Mouse (Mus musculus) CD8-positive naive resting alpha-beta T cell, adult 2 months (primary cell): ENCODE measurements around the gene Ubxn4.
A peak's percentile ranks its signal among the peaks of the same experiment; 100 is the strongest.
"Not testable (repeated sequence)": the region's sequence is repeated elsewhere in the genome, so short reads cannot be mapped to it uniquely, and the experiment has no call there.

Experiments used
- DNase-seq, 2 experiments: peaks; one replicate each; pipeline ENCODE4 v3.0.0; 2022; ENCODE audit warnings: low read depth in 2 of 2, low spot score in 2 of 2

The Ubxn4 gene

DNA sequence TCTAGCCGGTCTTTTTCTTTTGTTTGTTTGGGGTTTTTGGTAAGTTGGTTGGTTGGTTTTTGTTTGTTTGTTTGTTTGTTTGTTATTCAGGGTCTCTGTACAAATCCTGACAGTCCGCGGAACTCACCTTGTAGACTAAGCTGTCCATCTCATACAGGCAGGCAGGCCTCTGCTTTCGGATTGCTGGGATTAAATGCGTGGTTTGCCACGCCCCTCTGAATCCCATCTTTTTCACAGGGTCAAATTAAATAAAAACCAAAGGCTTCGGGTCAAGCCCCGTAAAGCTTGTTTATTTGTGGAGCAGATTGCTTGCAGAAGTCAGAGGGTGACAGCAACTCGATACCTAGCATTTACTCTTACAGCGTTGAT, at the start of gene Ubxn4:
Ubxn4 (plus strand) TSS at position 338 of the 369 bp plus-strand sequence.
- DNase-seq: no peak

DNA sequence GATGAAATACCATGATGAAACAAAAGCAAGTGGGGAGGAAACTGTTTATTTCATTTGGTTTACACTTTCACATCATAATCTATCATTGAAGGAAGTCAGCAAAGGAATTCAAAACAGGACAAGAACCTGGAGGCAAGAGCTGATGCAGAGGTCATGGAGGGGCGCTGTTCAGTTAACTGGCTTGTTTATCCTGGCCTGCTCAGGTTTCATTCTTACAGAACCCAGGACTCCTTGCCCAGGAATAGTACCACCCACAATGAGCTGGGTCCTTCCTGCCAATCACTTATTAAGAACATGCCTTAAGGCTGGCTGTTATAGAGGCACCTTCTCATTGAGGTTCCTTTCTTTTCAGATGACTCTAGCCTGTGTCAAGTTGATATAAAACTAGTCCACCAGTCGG, 49.8 kb upstream of the Ubxn4 start:
- DNase-seq: no peak

DNA sequence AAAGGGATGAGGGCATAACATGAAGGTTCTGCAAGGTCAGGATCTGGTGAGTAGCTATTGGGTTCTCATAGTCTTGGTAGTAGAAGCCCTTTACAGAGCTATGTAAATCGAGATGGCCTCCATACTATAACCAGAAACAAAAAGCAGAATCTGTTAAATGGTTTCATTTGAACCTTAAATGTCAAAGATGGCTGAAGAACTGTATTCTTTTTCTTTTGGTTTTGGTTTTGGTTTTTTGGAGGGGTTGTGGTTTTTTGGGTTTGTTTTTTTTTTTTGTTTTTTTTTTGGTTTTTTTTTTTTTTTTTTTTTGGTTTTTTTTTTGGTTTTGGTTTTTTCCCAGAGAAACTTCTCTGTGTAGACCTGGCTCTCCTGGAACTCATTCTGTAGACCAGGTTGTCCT, 46.4 kb upstream of the Ubxn4 start:
- DNase-seq: no peak

DNA sequence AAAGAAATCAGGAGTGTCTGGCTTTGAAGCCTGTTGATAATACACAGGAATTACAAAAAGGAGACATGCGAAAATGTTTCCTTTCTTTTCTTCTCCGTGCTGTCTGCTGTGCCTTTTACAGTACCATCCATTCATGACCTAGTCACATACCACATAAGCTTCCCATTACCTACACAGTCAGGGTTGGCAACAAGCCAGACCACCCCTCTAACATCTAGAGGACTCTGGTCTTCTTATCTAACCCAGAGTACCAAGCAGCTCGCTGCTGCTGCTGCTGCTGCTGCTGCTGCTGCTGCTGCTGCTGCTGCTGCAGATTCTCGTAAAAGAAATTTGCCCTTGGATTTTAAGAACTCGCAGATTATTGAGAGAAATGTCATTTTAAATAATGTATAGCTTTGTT, 30.5 kb upstream of the Ubxn4 start:
- DNase-seq: no peak

DNA sequence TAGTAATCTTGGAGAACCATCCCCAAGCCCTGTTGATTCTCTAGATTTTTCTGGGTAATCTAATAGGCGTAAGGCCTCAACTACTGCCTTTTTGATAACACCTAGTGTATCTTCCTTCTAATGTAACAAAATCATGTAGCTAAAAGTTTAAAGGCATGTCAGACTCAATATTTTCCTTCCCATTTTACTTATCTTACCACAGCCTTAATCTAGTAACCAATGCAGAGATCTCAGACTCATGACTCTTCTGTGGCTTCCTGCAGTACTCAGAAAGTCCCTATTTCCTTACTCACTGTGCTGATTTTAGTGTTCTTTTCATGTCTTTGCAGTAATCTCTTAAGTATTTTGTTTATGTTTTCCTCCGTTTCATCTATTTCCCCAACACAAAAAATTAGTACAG, 21.9 kb upstream of the Ubxn4 start:
- no peak for DNase-seq

DNA sequence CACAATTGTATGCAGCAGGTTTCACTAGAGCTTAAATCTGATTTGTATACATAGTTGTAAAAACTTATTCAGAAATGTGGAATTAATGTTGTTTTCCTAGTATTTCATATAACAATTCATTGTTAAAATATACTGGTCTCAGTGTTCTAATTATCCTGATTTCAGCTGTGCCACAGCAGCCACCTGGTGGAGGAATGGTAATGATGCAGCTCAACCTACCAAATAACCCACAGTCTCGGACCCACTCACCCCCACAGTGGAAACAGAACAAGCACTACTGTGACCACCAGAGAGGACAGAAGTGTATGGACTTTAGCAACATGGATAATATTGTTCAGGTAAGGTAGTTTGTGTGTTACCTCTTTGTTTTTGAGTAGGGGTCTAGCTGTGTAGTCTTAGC, 20.5 kb upstream of the Ubxn4 start:
- DNase-seq: no peak

DNA sequence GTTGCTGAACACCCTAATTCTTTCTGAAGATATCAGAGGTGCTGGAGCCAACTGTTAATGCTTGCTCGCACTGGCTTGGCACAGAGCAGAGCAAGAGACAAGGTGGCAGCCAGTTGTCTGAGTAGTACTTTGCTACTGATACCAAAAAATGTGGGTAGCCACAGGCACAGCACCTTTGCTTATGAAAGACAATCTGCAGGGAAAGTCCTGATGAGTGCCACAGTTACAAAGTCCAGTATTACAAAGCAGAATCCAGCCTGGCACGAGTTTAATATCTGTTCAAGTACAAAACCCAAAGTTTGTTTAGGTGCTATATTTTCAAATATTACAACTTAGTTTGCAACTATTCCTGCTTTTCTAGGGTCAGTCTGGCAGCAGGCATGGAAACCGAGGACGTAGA, 8.6 kb upstream of the Ubxn4 start:
- no peak for DNase-seq

DNA sequence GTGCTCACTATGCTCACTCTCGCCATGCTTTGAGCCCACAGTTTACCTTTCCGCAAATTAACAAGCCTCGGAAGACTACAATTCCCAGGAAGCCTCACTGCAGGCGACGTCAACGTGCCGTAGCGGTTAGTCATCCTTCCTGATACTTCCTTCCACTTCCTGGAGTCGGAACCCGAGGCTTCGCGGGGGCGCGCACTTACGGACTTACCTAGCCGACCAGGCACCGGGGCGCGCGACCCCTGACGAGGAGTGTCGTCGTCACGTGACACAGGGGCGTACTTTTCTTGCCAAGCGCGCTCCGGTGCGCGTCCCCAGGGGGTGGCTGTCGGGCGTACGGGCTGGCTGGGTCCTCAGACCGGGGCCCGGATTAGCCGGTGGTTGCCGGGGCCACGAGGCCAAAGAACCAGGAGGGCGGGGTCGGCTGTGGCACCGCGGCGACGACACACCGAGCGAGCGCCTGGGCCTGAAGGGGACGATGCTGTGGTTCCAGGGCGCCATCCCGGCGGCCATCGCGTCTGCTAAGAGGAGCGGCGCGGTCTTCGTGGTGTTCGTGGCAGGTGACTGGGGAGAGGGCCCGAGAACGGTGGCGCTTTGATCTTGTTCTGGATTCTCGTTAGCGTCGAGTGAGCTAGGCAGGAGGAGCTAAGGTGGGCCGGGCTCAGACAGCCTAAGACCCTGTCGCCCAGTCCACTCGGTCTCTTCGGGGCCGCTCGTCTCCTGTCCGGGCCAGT, 397 bp downstream of the Ubxn4 start:
- peak; percentile 97 for DNase-seq

DNA sequence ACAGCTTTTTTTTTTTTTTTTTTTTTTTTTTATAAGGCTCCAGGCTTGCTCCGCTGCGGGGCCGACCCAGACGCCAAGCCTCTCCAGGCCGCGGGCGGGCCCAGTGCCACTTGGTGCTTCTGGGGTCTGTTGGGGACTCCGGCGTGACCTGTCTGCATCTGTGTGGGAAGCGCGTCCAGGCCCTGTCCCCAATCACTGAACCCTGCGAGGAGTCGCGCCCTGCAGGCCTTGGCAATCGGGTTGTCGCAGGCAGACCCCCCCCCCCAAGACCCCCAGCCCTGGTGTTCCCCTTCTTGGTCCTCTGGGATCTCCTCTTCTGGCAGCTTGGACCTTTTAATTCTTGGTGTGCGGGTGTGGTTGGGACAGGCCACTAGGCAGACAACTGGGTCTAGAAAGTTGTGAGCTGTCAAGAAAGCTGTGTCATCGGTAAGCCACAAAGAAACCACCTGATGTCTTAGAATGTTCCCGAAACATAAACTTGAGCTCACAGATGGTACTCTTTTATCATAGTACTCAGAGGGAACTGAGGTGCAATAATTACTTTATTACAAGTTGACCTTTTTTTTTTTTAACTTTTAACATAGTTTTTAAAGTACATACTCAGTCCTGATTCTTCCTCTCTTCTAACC, 1.1 kb downstream of the Ubxn4 start:
- peak; percentile 7 to 19 for DNase-seq

DNA sequence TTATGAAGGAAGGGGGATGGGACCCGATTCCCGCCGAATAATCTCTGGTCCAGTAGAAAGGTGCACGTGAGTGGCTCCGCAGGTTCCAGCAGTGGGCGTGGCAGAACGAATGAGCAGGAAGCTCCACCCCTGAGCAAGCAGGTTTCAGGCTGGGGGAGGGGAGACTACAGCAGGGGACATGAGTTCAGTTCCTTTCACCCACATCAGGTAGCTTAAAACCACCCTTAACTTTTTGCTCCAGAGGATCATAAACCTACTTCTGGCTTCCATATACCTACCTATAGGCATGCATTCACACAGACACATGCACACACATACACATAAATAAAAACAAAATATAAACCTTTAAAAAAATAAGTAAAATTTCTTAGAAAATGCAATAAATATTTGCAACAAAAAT, 23.3 kb downstream of the Ubxn4 start:
- DNase-seq: not testable (repeated sequence)

DNA sequence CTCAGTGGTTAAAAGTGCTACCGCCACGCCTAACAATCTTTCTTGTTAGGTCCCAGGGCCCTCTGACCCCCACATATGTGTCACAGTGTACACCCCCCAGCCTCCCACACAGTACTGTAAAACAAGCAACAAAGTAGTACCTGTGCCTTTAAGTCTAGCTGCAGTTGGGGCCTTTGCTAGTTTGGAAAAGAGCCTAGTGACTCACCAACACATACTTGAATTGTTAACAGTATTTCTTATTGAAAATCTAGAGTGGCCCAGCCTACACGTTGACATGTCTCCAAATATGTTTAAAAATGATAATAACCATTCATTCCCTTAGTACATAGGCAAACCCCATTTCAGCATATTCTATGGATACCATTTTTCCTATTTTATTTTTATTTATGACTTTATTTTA, 27.0 kb downstream of the Ubxn4 start:
- no peak for DNase-seq

DNA sequence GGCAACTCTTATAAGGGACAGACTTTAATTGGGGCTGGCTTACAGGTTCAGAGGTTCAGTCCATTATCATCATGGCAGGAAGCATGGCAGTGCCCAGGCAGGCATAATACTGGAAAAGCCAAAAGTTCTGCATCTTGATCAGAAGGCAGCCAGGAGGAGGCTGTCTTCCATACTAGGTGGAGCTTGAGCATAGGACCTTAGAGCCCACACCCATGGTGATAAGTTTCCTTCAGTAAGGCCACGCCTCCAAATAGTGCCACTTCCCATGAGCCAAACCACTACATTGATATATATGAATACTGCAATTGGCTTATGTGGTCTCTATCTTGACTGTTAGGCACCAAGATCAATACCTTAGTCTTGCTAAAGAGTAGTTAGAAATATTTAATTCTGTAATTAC, 32.1 kb downstream of the Ubxn4 start:
- no peak for DNase-seq

DNA sequence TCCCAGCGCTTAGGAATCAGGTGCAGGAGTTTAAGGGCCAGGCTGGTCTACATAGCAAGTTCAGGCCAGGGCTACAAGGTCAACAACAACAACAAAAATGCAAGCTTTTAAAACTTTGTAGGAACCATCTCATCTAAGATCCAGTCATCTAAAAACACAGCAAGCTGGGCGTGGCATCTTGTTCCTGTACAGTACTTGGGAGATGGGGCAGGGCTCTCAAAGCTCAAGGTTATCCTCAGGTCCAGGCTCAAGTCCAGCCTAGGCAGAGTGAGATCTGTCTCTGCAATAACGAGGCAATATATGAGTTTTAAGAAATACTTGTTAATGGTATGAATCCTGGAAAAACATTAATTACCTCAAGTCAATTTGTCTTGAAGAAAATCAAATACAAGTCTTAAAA, 34.8 kb downstream of the Ubxn4 start:
- DNase-seq: no peak

DNA sequence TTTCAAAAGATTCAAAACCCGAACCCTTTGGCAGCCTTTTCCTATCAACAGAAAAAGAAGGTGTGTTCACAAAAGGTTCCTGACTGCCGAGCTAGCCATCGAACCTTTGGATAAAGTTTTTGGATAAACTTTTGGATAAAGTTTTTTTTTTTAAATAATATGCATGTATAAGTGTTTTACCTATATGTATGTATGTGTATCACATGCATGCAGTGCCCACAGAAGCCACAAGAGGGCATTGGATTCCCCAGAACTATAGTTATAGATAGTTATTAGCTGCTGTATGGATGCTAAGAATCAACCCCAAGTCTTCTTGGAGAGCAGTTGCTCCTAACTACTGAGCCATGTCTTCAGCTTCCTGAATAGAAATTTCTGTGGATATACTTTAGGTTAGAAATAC, 38.0 kb downstream of the Ubxn4 start:
- DNase-seq: no peak

DNA sequence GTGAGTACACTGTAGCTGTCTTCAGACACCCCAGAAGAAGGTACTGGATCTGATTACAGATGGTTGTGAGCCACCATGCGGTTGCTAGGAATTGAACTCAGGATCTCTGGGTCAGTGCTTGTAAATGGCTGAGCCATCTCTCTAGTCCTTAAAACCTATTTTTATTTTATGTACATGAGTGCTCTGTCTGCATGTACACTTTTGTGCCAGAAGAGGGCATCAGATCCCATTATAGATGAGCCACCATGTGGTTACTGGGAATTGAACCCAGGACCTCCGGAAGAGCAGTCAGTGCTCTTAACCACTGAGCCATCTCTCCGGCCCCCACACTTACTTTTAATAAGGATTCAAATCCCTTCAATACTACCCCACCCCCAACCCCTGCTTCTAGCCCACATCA, 39.2 kb downstream of the Ubxn4 start:
- no peak for DNase-seq

DNA sequence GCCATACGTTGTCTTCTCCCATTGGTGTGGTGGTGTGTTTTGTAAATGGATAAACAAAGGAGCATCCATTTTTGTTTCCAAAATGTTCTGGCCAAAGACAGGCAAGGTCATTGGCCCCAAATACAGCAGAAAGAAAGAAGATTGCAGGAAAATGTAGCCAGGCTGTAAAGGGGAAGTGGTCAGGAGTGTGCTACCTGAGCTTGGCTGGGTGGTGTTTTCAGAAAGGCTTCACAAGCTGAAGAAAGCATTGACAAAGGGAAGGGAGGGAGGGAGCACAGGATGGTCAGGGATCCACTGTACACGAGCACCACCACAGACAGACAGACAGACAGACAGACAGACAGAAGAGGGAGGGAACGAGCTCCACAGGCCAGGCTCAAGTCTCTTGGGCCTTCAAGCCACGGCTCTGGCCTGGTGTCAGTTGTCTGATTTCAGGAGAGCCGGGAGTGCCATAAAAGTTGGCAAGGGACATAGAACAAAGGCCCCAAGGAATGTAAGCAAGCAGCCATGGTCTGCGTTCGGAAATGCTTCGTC, 40.5 kb downstream of the Ubxn4 start:
- DNase-seq: no peak

DNA sequence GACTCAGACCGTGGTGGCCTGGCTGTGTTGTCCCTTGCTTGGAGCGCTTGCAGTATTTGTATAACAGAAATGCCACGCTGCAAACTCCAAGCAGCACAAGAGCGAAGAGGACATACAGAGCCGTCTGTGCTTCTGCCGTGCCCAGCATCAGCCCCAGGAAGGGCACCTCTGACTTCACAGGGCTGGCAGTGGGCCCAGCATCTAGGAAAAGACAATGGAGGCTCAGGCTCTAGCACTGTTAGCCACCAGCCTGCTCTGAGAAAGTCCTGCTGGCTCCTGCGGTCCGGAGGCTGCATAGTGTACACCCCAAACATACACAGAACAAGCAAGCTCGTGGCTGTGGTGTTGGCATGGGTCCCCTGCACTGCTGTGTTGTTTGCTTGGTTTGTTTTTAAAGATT, 41.4 kb downstream of the Ubxn4 start:
- no peak for DNase-seq

DNA sequence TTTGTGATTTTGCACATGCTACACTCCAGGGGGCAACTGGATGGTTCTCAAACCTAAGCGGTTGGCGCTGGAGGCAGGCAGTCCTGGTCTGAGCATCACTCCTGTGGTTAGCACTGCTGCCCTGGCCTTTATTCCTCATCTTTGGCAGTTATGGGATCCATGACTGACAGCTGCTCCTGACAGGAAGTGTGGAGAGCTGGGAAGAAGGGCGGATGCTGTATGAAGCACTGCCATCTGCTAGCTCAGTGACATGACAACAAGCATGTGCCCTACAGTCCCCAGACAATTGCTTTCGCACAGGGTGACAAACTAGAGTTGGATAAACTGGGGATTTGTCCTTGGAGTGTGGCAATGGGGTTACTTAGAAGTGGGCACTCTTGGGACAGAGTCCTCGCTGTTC, 46.5 kb downstream of the Ubxn4 start:
- no peak for DNase-seq

DNA sequence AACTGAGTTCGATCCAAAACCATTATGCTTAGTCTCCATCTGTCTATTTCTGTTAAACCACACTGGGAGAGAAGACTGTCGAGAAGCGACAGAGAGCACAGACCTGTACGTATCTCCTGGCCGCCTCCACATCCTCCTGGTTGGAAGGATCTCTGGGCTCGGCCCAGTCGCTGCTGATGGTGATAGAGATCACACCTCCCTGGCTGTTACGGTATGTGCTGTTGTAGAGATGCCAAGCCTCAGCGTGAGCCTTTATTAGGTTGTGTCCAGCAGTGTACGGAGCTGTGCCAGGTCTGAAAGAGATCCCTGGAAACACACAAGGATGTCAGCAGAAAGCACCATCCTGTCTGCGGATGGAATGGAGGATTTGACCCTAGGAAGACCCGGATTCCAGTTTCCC, 49.8 kb downstream of the Ubxn4 start:
- no peak for DNase-seq

DNA sequence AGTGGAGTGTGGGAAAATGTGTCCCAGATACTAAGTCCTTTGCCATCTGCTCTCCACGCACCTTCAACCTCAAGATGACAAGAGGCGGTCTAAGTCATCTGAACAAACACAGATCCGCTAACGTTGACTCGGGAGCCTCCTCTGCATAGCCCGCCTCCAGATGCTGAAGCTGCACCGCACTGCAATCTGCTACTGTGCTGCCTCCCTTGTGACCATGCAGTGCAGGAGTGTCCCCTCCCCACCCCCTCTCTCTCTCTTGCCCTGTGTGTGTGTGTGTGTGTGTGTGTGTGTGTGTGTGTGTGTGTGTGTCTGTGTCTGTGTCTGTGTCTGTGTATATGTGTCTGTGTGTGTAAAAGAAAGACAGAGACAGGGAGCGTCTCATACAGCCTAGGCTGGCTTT, 51.5 kb downstream of the Ubxn4 start:
- DNase-seq: no peak

DNA sequence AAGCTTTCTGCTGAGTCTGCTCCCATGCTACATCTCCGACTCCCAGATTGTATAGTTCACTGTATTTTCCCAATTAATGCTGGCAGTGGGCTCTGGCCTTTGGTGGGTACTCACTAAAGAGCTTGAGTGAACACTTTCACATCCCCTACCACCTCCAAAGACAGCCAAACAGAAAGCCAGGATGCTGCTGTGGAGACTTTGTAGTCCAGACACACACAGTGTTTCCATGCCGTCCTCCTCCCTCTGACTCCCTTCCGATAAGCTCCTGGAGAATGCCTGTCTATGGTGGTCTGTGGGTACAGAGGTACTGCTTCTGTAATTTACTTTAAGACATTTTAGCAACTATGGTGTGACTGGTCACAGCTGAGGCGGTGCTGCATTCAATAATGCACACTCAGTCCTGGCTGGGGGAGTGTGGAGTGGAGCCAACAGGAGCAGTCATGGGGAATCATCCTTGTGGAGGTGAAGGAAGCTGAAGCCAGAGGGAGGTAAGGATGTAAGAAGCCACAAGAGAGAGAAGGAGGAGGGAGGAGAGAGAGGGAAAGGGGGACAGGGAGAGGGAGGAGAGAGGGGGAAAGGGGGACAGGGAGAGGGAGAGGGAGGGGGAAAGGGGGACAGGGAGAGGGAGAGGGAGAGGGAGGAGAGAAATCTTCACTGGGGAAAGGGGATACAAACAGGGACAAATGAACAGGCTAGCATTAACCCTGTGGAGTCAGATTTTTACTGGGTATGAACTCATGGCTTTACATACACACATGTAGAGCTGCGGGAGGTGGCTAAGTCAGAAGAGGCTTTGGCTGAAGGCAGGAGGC, 52.2 kb downstream of the Ubxn4 start:
- no peak for DNase-seq

DNA sequence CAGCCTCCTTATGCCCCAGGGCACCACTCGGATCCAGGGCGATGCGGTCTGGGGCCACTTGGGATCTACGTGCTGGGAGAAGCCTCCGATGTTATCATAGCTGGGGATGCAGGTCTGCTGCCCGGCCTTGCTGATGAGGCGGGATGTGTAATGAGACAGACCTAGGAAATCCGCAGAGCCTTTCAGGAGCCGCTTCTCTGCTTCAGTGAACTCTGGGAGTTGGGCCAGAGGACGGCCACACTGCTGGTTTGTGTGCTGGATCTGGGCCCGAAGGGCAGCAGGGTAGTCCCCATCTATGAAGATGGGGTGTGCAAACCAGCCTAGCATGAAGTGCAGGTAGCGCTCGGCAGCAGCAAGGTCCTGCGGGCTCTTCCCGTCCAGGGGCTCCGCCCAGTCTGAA, 60.1 kb downstream of the Ubxn4 start:
- DNase-seq: no peak
